Mouse (Mus musculus) heart, adult 8-10 months (tissue): ENCODE measurements around the gene Acadsb. TPM values are rescaled to one million over a fixed set of nuclear protein-coding genes. Genes with fewer than 3 reads are reported as not detected.

Experiments
- DNase-seq: peaks from one replicate; pipeline ENCODE4 v3.0.0; 2022; ENCODE audit warnings: low spot score
- total RNA-seq, 4 experiments: library from RNA; stranded (reverse); gene quantifications; 2 replicates each; pipeline ENCODE4 v1.2.4; 2022

The Acadsb gene
- total RNA-seq, 4 experiments from 2014 or later, result 230 to 262 (median 243) TPM

DNA sequence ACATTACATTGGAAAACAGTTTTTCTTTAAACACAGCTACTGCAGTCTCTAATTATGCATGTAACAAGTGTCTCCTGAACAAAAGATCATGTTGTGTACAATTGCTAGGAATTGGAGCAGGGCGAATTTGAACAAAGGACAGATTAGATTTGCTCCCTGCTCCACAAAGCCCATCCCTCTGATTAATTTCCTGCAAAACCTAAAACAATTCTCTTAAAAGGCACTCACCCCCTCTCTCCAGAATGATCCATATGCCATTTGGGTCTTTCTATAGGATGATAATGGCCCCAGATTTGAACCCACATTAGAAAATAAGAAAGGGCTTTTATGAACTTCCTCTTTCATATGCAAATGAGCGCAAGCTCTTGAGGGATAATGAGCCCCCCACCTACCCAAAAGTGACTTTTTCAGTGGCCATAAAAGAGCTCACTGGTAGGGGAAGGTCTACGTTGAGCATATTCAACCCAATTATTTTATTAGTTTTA lies 54.8 kb downstream of the Acadsb start:
- no peak for DNase-seq

DNA sequence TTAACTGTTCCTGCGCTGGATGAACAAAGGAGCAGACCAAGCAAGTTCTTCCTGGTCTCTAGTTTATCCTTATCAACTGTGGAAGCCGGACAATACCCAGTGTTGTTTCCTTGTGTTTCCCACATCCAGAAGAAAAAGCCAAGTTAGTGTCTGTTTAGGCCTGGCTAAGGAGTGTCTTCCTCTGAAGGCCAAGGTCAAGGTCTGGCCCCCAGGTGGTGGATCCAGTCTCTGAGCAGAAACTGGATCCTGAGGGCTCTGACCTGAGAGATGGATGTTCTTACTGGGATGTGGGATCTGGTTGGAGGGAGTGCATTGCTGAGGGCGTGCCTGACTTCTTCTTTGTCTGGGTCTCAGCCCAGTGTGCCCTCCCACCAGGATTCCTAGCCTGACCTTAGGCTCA lies 55.3 kb downstream of the Acadsb start:
- DNase-seq, result no peak

DNA sequence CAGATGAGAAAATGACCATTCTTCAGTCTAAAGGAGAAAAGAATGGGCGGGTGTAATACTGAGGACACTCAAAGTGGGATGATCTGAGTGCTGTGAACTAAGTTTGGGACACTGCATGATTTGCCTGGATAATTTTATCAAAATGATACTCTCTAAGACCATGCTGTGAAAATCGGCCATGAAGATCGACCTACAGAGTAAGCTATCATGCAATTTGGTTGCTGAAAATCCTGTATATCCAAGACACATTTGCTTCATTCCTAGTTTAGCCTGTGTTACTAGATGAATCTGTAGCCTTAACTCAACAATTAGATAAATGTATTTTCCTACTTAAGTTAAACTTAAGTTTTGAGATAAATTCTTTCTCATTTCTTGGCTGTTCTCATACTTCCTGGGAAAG lies 56.9 kb downstream of the Acadsb start:
- DNase-seq, result no peak

DNA sequence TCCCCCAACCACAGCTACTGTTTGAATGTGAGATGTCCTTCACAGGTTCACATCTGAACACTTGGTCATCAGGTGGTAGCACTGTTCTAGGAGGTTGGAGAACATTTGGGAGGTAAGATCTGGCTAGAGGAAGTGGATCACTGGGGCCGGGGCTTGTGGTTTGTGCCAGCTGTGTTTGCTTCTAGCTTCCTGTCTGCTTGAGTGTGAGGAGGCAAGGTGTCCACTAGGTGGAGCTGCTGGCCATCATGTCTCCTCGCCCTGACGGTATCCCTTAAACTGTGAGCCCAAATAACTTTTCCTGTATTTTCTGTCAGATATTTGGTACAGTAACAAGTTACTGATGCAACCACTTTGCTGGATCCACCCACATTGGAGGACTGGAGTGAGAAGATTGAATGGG lies 59.1 kb downstream of the Acadsb start:
- no peak for DNase-seq

DNA sequence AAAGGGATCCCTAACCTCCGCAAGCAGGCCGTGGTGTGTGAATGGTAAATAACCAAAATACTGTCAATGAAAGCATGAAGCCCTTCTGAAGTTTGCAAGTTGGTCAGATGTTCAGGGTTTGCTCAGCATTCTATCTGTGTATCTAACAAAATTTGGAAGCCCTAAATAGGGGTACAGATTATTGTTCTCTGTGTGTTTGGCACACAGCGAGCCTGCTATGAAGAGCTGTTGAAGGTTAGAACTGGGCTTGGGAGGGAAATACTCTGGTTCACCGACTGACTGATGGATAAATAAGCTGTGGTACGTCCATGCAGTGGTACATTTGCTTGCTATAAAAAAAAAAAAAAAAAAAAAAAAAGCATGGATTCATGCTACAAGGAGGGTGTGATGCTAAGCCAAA lies 61.1 kb downstream of the Acadsb start:
- no peak for DNase-seq

DNA sequence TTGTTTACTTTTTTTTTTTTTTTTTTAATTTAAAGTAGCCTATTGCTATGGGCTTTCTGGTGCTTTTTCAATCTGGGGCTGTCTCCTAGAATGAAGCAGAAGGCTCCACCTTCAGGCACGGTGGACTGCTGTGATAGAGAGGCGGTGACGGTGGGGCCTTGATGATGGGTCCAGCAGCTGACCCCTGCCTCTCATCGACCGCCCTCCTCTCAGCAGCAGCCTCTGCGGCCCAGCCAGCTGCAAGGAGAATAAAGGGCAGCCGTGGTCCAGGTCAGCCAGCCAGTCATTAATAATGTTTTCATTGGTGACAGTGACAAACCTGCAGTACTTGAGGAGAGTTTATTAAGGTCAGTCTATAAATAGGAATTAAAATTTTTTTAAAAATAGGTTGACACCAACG lies 66.7 kb downstream of the Acadsb start:
- DNase-seq, result no peak

DNA sequence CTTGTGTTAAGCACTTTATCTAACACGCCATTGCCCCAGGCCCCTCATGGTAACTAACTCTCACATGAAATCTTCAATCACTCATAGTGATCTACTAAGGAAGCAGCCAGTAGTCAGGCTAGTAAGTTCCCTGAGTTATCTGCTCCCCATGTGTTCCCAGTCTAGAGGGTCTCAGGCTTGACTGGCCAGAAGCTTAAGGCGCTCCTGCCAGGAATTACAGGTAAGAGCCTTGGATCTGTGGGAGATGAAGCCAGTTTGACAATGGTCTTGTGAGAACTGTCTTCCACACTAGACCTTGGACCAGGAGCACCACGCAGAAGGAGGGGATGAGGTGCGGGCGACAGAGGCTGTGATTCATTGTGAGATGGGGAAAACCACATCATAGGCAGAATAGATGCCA lies 68.0 kb downstream of the Acadsb start:
- DNase-seq, result no peak

Other genes starting within 250 kb of the Acadsb start
- gene 5430419D17Rik, start 236.2 kb upstream of the Acadsb start, total RNA-seq, result 10 to 100 TPM in 3 of 4 experiments, 1 to 10 TPM in 1; 9.7 to 13.4 (median 11.5) TPM
- gene Cuzd1, start 88.3 kb upstream of the Acadsb start, total RNA-seq, result under 1 TPM; 0.32 to 0.88 (median 0.55) TPM
- not detected for gene Fam24b, start 81.1 kb upstream of the Acadsb start, total RNA-seq
- not detected for gene Fam24a, start 76.7 kb upstream of the Acadsb start, total RNA-seq
- 10 to 100 TPM; 11.8 to 19.8 (median 12.8) TPM for gene 2310057M21Rik, start 47.8 kb upstream of the Acadsb start, total RNA-seq
- gene Pstk, start 39.5 kb upstream of the Acadsb start, total RNA-seq, result 10 to 100 TPM; 36.8 to 58.2 (median 47.5) TPM
- gene Ikzf5, start 80 bp upstream of the Acadsb start, total RNA-seq, result 10 to 100 TPM; 34.3 to 41.0 (median 36.3) TPM
- not detected for gene Hmx3, start 132.3 kb downstream of the Acadsb start, total RNA-seq
- gene Hmx2, start 138.2 kb downstream of the Acadsb start, total RNA-seq, result not detected
- gene Bub3, start 149.6 kb downstream of the Acadsb start, total RNA-seq, result 10 to 100 TPM; 28.6 to 34.8 (median 29.3) TPM